Mouse (Mus musculus) lung, adult 2 months (tissue): ENCODE measurements at regions not wholly inside any gene's neighbourhood (a gene's known extent, or its start where the extent isn't known, plus 50 kb on each side); places are given as distances from the start of the nearest gene placed in this dataset.

Source experiments
- DNase-seq: peaks from one replicate; pipeline ENCODE4 v3.0.0; 2022
- H3K4me1 ChIP-seq: fragments of 200-500 bp; 2 replicates; pipeline ENCODE4 v1.6.1; 2011; ENCODE audit warnings: low read length; ENCODE audit not compliant: control insufficient read depth, insufficient read depth
- H3K4me3 ChIP-seq: fragments of 200-500 bp; replicated peaks from 2 replicates; pipeline ENCODE3; 2011; ENCODE audit warnings: low read depth, mild to moderate bottlenecking, control low read depth, low read length; ENCODE audit errors: extremely low read depth
- CTCF ChIP-seq: fragments of 200-500 bp; IDR thresholded peaks from 2 replicates; pipeline ENCODE4 v1.5.1; 2011; ENCODE audit warnings: mild to moderate bottlenecking, low read length, control low read depth; ENCODE audit not compliant: insufficient read depth
- POLR2A ChIP-seq: fragments of 200-500 bp; IDR thresholded peaks from 2 replicates; pipeline ENCODE4 v1.6.1; 2011; ENCODE audit warnings: low read depth, mild to moderate bottlenecking, control low read depth, low read length, borderline replicate concordance; ENCODE audit errors: extremely low read depth
- WGBS: fragments of 180-500 bp; shearing (Covaris S2); methylation state at CpG from one replicate; pipeline ENCODE4 v1.1.7; 2018; 5-methylcytosine and 5-hydroxymethylcytosine counted together

GRCm38 (mm10) chr5:52092273-52092672 lies 98.0 kb downstream of the Dhx15 start:
- WGBS = 81% methylated on average over 4 of the region's 4 CpGs
- Histone ChIP-seq H3K4me3 (no peak overlapping the region), H3K4me1 (no peaks in the 10 kb centered on the region)
- DNase-seq = no peak
- TF ChIP-seq CTCF = no peak
- no peak for TF ChIP-seq POLR2A

GRCm38 (mm10) chr5:52088131-52088530 lies 102.2 kb downstream of the Dhx15 start:
- Histone ChIP-seq H3K4me3 (no peak overlapping the region), H3K4me1 (peaks cover 2% of the 10 kb centered on the region; the same call in 1 of the 2 replicates)
- DNase-seq = no peak
- 83% methylated on average over 10 of the region's 10 CpGs for WGBS
- no peak for TF ChIP-seq CTCF
- TF ChIP-seq POLR2A = no peak

- Histone ChIP-seq H3K4me3 (no peak overlapping the region), H3K4me1 (peaks cover 2% of the 10 kb centered on the region; the same call in 1 of the 2 replicates)
- DNase-seq = no peak
- TF ChIP-seq CTCF = no peak
- TF ChIP-seq POLR2A = no peak
- WGBS = 28% methylated on average over 7 of the region's 7 CpGs
These were observed 103.4 kb downstream of the Dhx15 start for GRCm38 (mm10) chr5:52086766-52087429.

DNA sequence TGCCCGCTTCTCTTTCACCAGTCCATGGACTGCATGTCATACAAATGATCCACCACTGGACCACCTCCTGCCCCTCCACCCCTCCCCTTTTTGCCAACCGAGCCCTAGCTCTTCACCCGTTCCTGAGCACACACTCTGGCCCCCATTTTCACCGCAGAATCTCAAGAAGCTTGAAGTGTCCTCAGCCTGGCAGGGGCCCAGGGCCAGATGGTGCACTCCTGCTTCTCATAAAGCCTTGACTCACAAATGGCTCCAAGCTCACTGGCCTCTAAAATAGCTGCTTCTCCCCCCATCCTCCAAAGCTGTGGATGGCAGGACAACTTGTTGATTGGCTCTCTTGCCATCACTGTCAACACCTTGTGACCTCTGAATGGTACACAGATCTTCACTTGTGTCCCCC lies 110.0 kb downstream of the Dhx15 start:
- no peak for DNase-seq
- Histone ChIP-seq H3K4me1 (no peaks in the 10 kb centered on the region), H3K4me3 (no peak overlapping the region)
- TF ChIP-seq CTCF (no peak), POLR2A (no peak)
- WGBS = 57% methylated on average over 4 of the region's 4 CpGs

DNA sequence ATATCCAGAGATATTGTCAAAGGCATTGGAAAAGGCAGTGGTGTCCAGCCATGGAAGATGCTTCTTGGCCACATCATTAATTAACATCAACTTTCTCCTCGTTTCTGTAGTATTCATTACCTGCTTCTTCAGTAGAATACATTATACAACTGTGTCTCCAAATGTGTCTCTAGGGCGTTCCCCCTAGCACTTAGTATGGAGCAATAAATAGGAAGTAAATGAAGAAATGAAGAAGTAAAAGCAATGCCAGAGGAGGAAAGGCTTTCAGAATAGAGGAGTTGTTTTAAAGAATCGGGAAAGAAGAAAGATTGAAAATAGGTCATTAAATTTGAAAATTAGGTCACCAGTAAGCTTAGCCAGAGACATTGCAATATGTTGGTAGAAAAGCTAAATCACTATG lies 112.6 kb downstream of the Dhx15 start:
- H3K4me1 ChIP-seq = no peaks in the 10 kb centered on the region
- TF ChIP-seq CTCF (no peak), POLR2A (no peak)
- DNase-seq = no peak
- WGBS = 77% methylated on average over 3 of the region's 3 CpGs
- H3K4me3 ChIP-seq = no peak overlapping the region

DNA sequence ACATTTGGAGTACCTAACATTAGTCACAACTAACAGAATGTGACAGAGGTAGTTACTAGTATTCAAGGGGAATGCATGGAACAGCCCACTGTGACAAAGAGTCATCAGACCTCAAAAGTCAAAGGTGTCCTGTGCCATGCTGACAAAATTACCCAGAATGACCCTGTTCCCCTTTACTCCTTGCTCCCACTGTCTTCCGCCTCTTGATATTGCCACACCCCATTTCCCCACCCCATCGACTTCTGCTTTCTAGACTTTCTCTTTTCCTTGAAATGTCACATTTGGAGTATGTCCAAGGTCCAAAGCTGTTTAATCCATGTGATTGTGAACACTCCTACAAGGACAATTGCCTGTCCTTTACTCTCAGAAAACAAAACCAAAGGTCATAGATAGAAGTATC lies 115.2 kb downstream of the Dhx15 start:
- DNase-seq = no peak
- H3K4me1 ChIP-seq = no peaks in the 10 kb centered on the region
- TF ChIP-seq POLR2A (no peak), CTCF (no peak)
- H3K4me3 ChIP-seq = no peak overlapping the region
- 85% methylated on average over 2 of the region's 2 CpGs for WGBS

GRCm38 (mm10) chr5:52064804-52065451 lies 125.4 kb downstream of the Dhx15 start:
- H3K4me1 ChIP-seq = no peaks in the 10 kb centered on the region
- DNase-seq = peak; percentile 73
- no peak overlapping the region for H3K4me3 ChIP-seq
- WGBS = 32% methylated on average over 16 of the region's 16 CpGs
- TF ChIP-seq CTCF = peak; percentile 95
- no peak for TF ChIP-seq POLR2A

- TF ChIP-seq POLR2A = no peak
- no peak for TF ChIP-seq CTCF
- DNase-seq = no peak
- Histone ChIP-seq H3K4me1 (no peaks in the 10 kb centered on the region), H3K4me3 (no peak overlapping the region)
- 74% methylated on average over 4 of the region's 4 CpGs for WGBS
These were observed 128.1 kb downstream of the Dhx15 start for GRCm38 (mm10) chr5:52062214-52062613.

- TF ChIP-seq POLR2A (no peak), CTCF (no peak)
- 81% methylated on average over 6 of the region's 6 CpGs for WGBS
- no peaks in the 10 kb centered on the region for H3K4me1 ChIP-seq
- DNase-seq = no peak
- H3K4me3 ChIP-seq = no peak overlapping the region
These were observed 129.1 kb downstream of the Dhx15 start for GRCm38 (mm10) chr5:52061226-52061625.

DNA sequence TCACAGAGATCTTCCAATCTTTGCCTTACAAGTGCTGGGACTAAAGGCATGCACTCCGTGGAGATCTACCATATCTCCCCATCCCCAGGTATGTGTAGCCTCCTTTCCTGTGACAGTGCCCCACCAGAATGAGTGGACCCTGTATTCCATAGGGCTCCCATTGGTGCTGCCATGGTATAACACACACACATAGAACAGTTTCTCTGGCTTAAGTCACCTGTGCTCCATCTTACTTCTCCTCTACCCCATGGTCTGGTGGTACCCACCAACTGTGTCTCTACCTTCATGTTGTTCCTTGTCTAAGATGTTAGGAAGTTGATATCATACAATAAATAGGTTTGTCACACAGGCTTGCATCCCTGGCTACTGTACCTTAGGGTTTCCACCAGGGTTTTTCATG lies 133.1 kb downstream of the Dhx15 start:
- DNase-seq = no peak
- TF ChIP-seq CTCF = no peak
- no peak for TF ChIP-seq POLR2A
- Histone ChIP-seq H3K4me1 (no peaks in the 10 kb centered on the region), H3K4me3 (no peak overlapping the region)
- 82% methylated on average over 1 of the region's 1 CpGs for WGBS
